Mouse (Mus musculus) liver, adult (tissue): ENCODE data around the gene Tmem186.
A peak's percentile ranks its signal among the peaks of the same experiment; 100 is the strongest.

ENCODE experiments used
- GATA4 ChIP-seq: IDR thresholded peaks from 2 replicates; pipeline ENCODE4 v1.6.1; 2014; ENCODE audit warnings: mild to moderate bottlenecking, low read length; ENCODE audit not compliant: insufficient replicate concordance

The Tmem186 gene

GRCm38 (mm10) chr16:8637217-8638051, at the start of gene Tmem186, which contains the start of gene Pmm2:
Tmem186 (minus strand) TSS chr16:8637712.
Pmm2 (plus strand) TSS chr16:8637674.
- no peak for TF ChIP-seq GATA4

DNA sequence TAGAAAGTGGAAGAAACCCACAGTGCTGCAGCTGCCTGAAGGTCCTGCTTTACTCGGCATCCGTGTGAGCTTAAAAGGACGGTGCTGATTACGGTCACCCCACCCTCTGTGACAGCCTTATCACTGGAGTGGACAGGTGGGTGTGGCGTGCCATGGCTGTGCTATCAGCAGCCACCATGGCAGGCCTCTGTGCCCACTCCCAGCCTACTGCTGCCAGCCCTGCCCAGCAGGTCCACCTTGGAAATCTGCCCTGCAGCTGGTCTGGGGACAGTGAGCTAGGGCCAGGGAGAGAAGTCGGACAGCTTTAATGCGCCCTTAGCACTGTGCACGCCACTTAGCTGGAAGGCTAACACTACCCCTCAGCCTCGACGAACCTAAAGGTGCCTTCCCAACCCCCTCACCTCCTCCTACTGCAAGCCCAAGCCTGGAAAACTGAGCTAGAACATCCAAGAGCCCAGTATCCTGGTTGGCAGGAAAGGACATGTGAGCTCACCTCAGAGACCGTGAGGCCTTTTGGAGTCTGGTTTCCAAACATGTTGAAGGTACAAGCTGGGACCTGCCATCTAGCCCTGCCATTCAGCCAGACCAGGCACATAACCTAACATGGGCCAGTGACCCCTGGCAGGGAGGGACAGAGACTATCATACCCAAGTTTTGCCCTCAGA, 49.5 kb upstream of the Tmem186 start:
- no peak for TF ChIP-seq GATA4

- no peak for TF ChIP-seq GATA4
Measured at GRCm38 (mm10) chr16:8686121-8686870, 48.8 kb upstream of the Tmem186 start.

DNA sequence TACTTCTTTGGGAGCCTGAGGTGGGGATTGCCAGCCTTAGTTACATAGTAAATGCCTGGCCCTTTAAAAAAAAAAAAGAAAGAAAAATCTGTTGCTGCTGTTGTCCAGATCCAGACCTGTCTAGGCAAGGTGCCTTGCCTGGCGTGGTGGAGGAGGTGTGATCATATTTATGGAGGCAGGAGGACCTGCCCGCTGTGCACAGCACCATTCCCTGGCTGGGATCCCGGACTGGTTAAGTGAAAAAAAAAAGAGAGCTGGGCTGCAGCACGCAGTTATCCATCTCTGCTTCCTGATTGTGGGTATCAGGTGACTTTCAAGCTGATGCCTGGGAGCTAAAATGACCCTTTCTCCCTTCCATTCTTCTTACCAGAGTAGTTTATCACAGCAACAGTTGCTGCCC, 47.6 kb upstream of the Tmem186 start:
- TF ChIP-seq GATA4, result no peak

- no peak for TF ChIP-seq GATA4
Measured at GRCm38 (mm10) chr16:8680470-8680869, 43.0 kb upstream of the Tmem186 start, which contains the start of gene Gm5767. Gm5767 (plus strand) TSS chr16:8680770.

DNA sequence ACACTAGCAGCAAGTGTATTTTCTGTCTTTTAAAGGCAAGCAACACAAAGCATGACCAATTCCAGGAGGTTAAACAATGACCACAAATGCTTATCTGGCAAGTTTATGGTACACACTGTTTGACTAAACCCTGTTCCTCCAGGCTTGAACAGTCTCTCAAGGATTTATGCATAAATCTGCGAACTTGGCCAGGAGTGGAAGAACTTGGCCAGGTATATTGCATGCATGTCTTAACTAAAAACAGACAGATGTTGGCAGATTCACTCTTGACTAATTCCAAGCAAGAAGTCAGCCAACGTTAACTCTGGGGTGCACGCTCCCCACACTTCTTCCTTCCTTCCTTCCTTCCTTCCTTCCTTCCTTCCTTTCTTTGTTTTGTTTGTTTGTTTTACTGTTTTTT, 42.3 kb upstream of the Tmem186 start:
- no peak for TF ChIP-seq GATA4

DNA sequence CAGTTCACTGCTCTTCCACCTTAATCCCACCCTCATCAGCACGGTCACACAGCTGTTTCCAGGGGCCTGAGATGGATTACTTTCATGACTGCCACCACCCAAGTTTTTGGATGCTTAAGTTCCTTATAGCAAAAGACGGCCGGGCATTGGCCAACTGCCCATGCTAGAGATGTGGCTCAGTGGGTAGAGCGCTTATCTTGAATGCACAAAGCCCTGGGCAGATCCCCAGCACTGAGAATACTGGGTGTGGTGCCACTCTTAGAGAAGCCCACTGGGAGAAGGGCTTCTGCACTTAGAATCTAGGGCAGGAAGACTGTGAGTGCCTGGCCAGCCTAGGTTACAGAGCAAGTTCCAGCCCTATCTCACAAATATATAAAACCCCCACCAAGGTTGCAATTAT, 41.2 kb upstream of the Tmem186 start:
- no peak for TF ChIP-seq GATA4

DNA sequence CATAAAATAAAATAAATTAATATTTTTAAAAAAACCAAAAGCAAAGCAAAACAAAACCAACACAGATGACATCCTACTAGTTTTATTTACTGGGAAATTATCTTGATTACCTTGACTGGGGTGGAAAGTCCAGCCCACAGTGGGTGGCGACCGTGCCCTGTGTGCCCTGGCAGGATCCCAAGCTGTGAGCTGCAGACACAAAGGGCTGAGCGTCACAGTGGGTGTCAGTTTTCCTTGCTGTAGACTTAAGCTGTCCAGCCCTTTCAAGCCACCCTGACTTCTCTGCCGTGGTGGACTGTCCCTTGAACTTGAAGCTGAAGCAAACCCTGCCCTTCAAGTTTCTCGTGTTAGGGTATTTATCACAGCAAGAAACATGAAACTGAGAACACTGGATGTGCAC, 40.5 kb upstream of the Tmem186 start:
- peak; percentile 65; the same call in 1 of the 2 replicates for TF ChIP-seq GATA4

GRCm38 (mm10) chr16:8676800-8677199, 39.3 kb upstream of the Tmem186 start:
- no peak for TF ChIP-seq GATA4

DNA sequence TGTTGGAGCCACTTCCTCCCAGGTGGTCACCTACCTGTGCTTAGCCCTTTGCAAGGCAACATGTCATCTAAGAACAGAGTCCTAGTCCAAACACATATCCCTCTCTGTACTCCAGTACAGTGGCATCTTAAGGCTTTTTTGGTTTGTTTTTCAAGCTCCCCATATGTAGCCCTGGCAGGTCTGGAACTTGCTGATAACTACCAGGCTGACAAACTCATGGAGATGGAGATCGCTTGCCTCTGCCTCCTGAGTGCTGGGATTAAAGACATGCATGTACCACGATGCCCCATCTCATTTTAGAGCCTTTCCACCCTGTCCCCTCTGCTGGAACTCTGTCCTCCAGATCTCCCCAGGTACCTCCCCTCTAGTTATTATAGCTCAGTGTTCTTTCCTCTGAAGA, 38.7 kb upstream of the Tmem186 start:
- no peak for TF ChIP-seq GATA4

DNA sequence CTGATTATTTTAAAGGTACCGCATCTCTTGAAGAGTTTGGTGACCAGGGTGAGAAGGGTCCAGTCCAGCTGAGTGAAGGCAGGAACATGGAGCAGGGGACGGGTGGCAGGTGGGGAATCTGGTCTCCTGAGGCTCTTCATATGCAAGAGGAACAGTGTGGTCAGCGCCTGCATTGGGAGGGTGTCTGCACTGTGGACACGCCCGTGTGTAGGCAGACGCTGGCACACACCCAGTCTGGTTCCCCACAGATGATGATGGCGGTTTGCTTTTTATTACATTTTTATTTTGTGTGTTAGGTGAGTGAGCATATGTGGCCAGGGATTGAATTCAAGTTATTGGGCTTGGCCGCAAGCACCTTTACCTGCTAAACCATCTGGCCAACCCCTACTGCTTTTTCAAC, 38.0 kb upstream of the Tmem186 start:
- TF ChIP-seq GATA4, result no peak

DNA sequence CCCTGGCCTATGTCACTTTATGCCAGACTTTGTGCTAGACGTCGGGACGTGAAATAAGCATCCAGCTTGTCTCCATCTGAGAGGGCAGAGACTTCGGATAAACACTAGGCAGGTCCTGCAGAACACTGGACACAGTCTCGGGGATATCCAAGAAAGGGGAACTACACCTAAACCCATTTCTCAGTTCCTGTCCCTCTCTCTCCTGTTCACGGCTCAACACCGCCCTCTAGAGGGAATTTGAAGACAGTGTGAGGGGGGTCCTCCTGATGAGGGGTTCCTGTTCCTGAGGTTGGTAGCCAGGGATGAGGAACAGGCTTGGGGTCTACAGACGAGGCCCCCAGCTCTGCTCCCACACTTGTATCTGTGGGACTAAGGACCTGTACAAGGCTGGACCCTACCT, 36.7 kb upstream of the Tmem186 start:
- no peak for TF ChIP-seq GATA4

DNA sequence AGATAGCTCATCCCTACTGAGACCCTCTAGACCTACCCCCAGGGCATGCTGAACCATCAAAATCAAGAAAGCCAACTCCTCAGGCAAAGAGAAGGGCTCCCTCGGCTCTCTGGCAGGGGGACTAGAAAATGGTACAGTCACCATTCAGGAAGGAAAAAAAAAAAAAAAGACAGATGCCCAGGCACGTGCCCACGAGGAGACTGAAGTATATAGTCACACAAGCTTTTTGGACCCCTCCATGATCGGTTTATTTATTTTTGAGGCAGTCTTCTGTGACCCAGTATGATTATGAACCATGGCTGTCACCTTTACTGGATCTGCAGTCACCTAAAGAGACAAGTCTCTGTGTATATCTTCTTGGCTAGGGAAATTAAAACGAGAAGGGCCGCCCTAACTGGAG, 35.8 kb upstream of the Tmem186 start:
- TF ChIP-seq GATA4, result no peak

GRCm38 (mm10) chr16:8672811-8673210, 35.3 kb upstream of the Tmem186 start:
- no peak for TF ChIP-seq GATA4

DNA sequence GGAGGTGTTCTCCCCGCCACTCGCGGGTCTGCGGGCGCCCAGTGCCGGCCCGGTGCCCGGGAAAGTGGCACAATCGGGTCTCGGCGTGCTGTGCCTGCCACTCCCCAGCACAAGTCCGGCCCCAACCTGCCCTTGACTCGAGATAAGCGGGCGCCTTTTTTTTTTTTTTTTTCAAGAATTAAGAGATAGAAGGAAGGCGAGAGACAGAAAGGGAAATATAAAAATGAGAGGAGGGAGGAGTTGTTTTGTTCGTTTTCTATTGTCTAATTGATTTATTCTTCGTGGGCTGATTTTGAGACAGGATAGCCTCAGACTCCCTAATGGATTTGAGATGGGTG, 34.8 kb upstream of the Tmem186 start:
- peak; percentile 69; the same call in 1 of the 2 replicates for TF ChIP-seq GATA4
